ENCODE assay signal across 11 mouse cellular contexts in the genomic region with DNA sequence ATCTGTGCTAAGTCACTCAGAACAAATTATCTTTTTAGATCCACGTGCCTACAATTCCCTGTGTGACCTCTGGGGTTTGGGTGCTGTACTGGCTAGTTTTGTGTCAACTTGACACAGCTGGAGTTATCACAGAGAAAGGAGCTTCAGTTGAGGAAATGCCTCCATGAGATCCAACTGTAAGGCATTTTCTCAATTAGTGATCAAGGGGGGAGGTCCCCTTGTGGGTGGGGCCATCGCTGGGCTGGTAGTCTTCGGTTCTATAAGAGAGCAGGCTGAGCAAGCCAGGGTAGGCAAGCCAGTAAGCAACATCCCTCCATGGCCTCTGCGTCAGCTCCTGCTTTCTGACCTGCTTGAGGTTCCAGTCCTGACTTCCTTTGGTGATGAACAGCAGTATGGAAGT. TPM values are rescaled to one million over a fixed set of nuclear protein-coding genes. Genes with fewer than 3 reads are reported as not detected.
DNase-seq lines count a peak whose midpoint lies in the region; ATAC-seq and TF ChIP-seq lines count a peak whose summit lies in the region.
"Not testable (repeated sequence)": the region's sequence is repeated elsewhere in the genome, so short reads cannot be mapped to it uniquely, and the experiment has no call there.
"Had no signal": no experiment of that assay in that cellular context is flagged by ENCODE, and none has a peak within 500 bp of the region (broad histone marks: within the 10 kb centered on the region; RNA-seq: fewer than 3 reads in every experiment).

Gene Clec12a (plus strand): TSS at position 301 of the 400 bp plus-strand sequence.

- not testable (repeated sequence) for H3K27ac ChIP-seq in bone marrow macrophage, adult 2 months (ENCODE audit: insufficient read depth, low read depth, low read length); liver, embryonic 15.5 days (replicated peaks); liver, postnatal 0 days (ENCODE audit: low read depth)

- ATAC-seq in erythroblast, adult 5-6 weeks (replicated peaks; ENCODE audit: low FRiP score, poor library complexity, severe bottlenecking); granulocyte monocyte progenitor cell, adult 5-6 weeks (replicated peaks; ENCODE audit: poor library complexity, severe bottlenecking); liver, embryonic 15.5 days (ENCODE audit: insufficient read depth); liver, postnatal 0 days; megakaryocyte, adult 5-6 weeks (ENCODE audit: poor library complexity, severe bottlenecking); monocyte, adult 5-6 weeks (replicated peaks; ENCODE audit: insufficient number of reproducible peaks, low FRiP score, low TSS enrichment, poor library complexity, severe bottlenecking): not testable (repeated sequence)

- H3K36me3 ChIP-seq in liver, embryonic 15.5 days (replicated peaks); liver, postnatal 0 days (replicated peaks; ENCODE audit: insufficient read depth, low read length): not testable (repeated sequence)

- not testable (repeated sequence) for TF ChIP-seq CTCF in bone marrow macrophage, adult 2 months (IDR thresholded peaks at IDR 0.05; ENCODE audit: low read depth, low read length); liver, postnatal 0 days (IDR thresholded peaks at IDR 0.05; ENCODE audit: low read depth)

- H3K4me2 ChIP-seq in liver, embryonic 15.5 days; liver, postnatal 0 days (ENCODE audit: low read depth, low read length): not testable (repeated sequence)

- 68% methylated on average over 4 of the region's 4 CpGs for WGBS in liver, embryonic 15.5 days (ENCODE audit: insufficient replicate concordance)
- WGBS in liver, postnatal 0 days (ENCODE audit: insufficient replicate concordance) = 74% methylated on average over 4 of the region's 4 CpGs

- H3K4me1 ChIP-seq in bone marrow macrophage, adult 2 months (ENCODE audit: control insufficient read depth, insufficient read depth, low read length) = peaks cover 15% of the 10 kb centered on the region
- H3K4me1 ChIP-seq in liver, embryonic 15.5 days (replicated peaks); liver, postnatal 0 days (ENCODE audit: insufficient read depth): not testable (repeated sequence)

- not testable (repeated sequence) for H3K9me3 ChIP-seq in liver, embryonic 15.5 days (replicated peaks); liver, postnatal 0 days (ENCODE audit: low read length)

- not testable (repeated sequence) for TF ChIP-seq EP300 in liver, postnatal 0 days (IDR thresholded peaks at IDR 0.05; ENCODE audit: low read depth)

- not testable (repeated sequence) for TF ChIP-seq POLR2A in bone marrow macrophage, adult 2 months (IDR thresholded peaks at IDR 0.05; ENCODE audit: borderline replicate concordance, low read depth, low read length)

- not testable (repeated sequence) for H3K4me3 ChIP-seq in bone marrow macrophage, adult 2 months (ENCODE audit: insufficient read depth, low read length); liver, embryonic 15.5 days (replicated peaks); liver, postnatal 0 days (ENCODE audit: low read depth, low read length)

- not testable (repeated sequence) for H3K27me3 ChIP-seq in liver, embryonic 15.5 days; liver, postnatal 0 days (ENCODE audit: insufficient read depth, low read length)

- DNase-seq in liver, postnatal 0 days = not testable (repeated sequence)

- H3K9ac ChIP-seq in liver, embryonic 15.5 days; liver, postnatal 0 days (replicated peaks): not testable (repeated sequence)

RNA-seq across cellular contexts. Expression of gene Clec12a, which starts in this region (rescaled TPM):
- 600 and 634 TPM in 2 replicates for polyA plus RNA-seq in bone marrow macrophage, adult 2 months (2012; ENCODE audit: insufficient read depth, insufficient read length, missing spikeins)
- 153 and 181 TPM in 2 replicates for total RNA-seq in erythroblast, adult 5-6 weeks (2015; ENCODE audit: low replicate concordance)
- total RNA-seq in erythroblast, adult 5-6 weeks (2017; ENCODE audit: low replicate concordance) = 93.7 and 116 TPM in 2 replicates
- 318 and 331 TPM in 2 replicates for total RNA-seq in granulocyte monocyte progenitor cell, adult 5-6 weeks (2014; fragmentation: Nextera tagmentation)
- 549 and 684 TPM in 2 replicates for total RNA-seq in granulocyte monocyte progenitor cell, adult 5-6 weeks (2017)
- 13.6 and 14.5 TPM in 2 replicates for polyA plus RNA-seq in liver, embryonic 15.5 days (2015; fragmentation: Nextera tagmentation; extraction: Ambion mirVana)
- 14.2 and 14.6 TPM in 2 replicates for polyA plus RNA-seq in liver, postnatal 0 days (2015; fragmentation: Nextera tagmentation; extraction: Ambion mirVana)
- 449 and 472 TPM in 2 replicates for total RNA-seq in megakaryocyte, adult 5-6 weeks (2015)
- 389 and 405 TPM in 2 replicates for total RNA-seq in megakaryocyte, adult 5-6 weeks (2017)
- total RNA-seq in monocyte, adult 5-6 weeks (2017) = 95.9 to 190 TPM (median 158 TPM) in 3 replicates
- total RNA-seq: ES-E14, MEL had no signal
- polyA plus RNA-seq: C2C12; erythroblast, embryonic 14.5 days had no signal

Comparison
In these comparisons a context has a peak if more than half of its experiments do, and no peak if none do; other contexts are left out.
1. RNA of gene Clec12a (polyA plus RNA-seq): 600 to 634 TPM in bone marrow macrophage, adult 2 months; 14.2 to 14.6 TPM in liver, postnatal 0 days and 13.6 to 14.5 TPM in liver, embryonic 15.5 days; every median in the first group is over 10 times any median in the second.